Mouse (Mus musculus) forebrain, embryonic 14.5 days (tissue): ENCODE data around the gene Zbp1. TPM values are rescaled to one million over a fixed set of nuclear protein-coding genes. Genes with fewer than 3 reads are reported as not detected.

Experiments
- ATAC-seq: fragments of 200-750 bp; cut with Nextera tagmentation; 2 replicates; pipeline ENCODE4 v1.8.0; 2017; ENCODE audit warnings: mild to moderate bottlenecking, moderate library complexity
- DNase-seq: peaks from one replicate; pipeline ENCODE4 v3.0.0-alpha.2; 2015; ENCODE audit warnings: low spot score
- H3K27ac ChIP-seq: fragments of 300-500 bp; sonication (generic); 2 replicates; pipeline ENCODE4 v1.5.1; 2014; ENCODE audit warnings: low read depth, mild to moderate bottlenecking, control low read depth, low read length, moderate library complexity
- H3K27me3 ChIP-seq: fragments of 300-500 bp; sonication (generic); replicated peaks from 2 replicates; pipeline ENCODE4 v1.6.1; 2014; ENCODE audit warnings: low read length, control low read depth, mixed read lengths; ENCODE audit not compliant: control insufficient read depth, insufficient read depth
- H3K36me3 ChIP-seq: fragments of 300-500 bp; sonication (generic); 2 replicates; pipeline ENCODE4 v1.6.1; 2014; ENCODE audit warnings: low read length, control low read depth; ENCODE audit not compliant: control insufficient read depth, insufficient read depth
- H3K4me1 ChIP-seq: fragments of 300-500 bp; sonication (generic); 2 replicates; pipeline ENCODE4 v1.6.1; 2014; ENCODE audit warnings: antibody characterized with exemption, low read length, control low read depth; ENCODE audit not compliant: control insufficient read depth, insufficient read depth
- H3K4me2 ChIP-seq: fragments of 300-500 bp; sonication (generic); 2 replicates; pipeline ENCODE4 v1.6.1; 2014; ENCODE audit warnings: mild to moderate bottlenecking, control low read depth, low read length
- H3K4me3 ChIP-seq: fragments of 300-500 bp; sonication (generic); 2 replicates; pipeline ENCODE4 v1.5.1; 2014; ENCODE audit warnings: low read depth, low read length, control low read depth
- H3K9ac ChIP-seq: fragments of 300-500 bp; sonication (generic); 2 replicates; pipeline ENCODE4 v1.6.1; 2014; ENCODE audit warnings: mild to moderate bottlenecking, low read length, control low read depth, moderate library complexity
- H3K9me3 ChIP-seq: fragments of 300-500 bp; sonication (generic); replicated peaks from 2 replicates; pipeline ENCODE4 v1.6.1; 2016; ENCODE audit warnings: low read length, control low read depth, mixed read lengths; ENCODE audit not compliant: control insufficient read depth
- WGBS: fragments of 180-500 bp; shearing (Covaris S2); extraction: QIAGEN DNeasy Blood & Tissue Kit; methylation state at CpG from one replicate; pipeline ENCODE4 v1.1.7; 2014; 5-methylcytosine and 5-hydroxymethylcytosine counted together
- polyA plus RNA-seq: library from polyadenylated mRNA; unstranded; fragments of >200 nt; fragmentation: Nextera tagmentation; extraction: Ambion mirVana; gene quantifications from 2 replicates; pipeline ENCODE4 v1.2.1, GENCODE M21; 2014

Gene Zbp1
- polyA plus RNA-seq, 1 experiment from 2014 or later: not detected

DNA sequence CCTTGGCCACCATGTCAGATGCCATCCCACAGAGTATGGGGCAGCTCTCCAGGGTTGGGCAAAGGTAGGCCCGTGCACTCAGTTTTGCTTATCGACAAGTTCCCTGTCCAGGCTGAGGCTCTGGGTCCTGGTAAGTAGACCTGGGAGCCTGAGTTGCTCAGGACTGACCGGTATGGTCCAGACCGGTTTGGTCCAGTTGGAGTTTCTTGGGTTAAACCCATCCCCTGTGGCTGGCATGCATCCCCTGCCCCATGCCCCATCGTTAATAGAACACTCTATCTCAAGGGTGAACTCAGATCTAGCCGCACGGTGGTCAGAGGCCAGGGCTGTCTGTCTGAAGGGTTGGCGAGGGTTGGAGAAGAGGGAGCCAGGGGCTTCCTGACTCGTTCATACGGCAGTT is 53.8 kb downstream of the Zbp1 start:
- ATAC-seq (no peak), DNase-seq (no peak)
- Histone ChIP-seq H3K4me1 (no peaks in the 10 kb centered on the region), H3K27ac (no peak overlapping the region), H3K4me3 (no peak overlapping the region), H3K4me2 (no peak overlapping the region), H3K9ac (no peak overlapping the region), H3K9me3 (no peaks in the 10 kb centered on the region), H3K36me3 (no peaks in the 10 kb centered on the region), H3K27me3 (no peaks in the 10 kb centered on the region)
- 88% methylated on average over 10 of the region's 10 CpGs for WGBS

DNA sequence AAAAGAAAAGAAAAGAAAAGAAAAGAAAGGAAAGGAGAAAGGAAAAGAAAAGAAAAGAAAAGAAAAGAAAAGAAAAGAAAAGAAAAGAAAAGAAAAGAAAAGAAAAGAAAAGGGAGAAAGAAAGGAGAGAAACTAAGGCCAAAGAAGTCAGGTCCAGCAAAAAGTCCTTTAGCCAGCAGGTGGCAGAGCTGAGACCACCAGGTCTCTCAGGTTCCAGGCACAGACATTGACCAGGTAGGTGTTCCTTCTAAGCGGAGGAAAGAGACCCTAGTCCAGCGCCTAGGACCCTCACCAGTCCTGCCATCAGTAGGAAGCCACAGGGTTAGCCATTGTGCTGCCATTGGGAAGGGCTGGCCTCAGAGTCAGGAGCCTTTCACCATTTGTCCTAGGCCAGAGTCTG is 54.4 kb downstream of the Zbp1 start:
- H3K4me3 ChIP-seq: no peak overlapping the region
- WGBS: 55% methylated on average over 2 of the region's 2 CpGs
- no peak for DNase-seq
- no peak overlapping the region for H3K9ac ChIP-seq
- no peaks in the 10 kb centered on the region for H3K9me3 ChIP-seq
- H3K27me3 ChIP-seq: no peaks in the 10 kb centered on the region
- H3K27ac ChIP-seq: no peak overlapping the region
- H3K36me3 ChIP-seq: no peaks in the 10 kb centered on the region
- no peaks in the 10 kb centered on the region for H3K4me1 ChIP-seq
- H3K4me2 ChIP-seq: no peak overlapping the region
- ATAC-seq: no peak

DNA sequence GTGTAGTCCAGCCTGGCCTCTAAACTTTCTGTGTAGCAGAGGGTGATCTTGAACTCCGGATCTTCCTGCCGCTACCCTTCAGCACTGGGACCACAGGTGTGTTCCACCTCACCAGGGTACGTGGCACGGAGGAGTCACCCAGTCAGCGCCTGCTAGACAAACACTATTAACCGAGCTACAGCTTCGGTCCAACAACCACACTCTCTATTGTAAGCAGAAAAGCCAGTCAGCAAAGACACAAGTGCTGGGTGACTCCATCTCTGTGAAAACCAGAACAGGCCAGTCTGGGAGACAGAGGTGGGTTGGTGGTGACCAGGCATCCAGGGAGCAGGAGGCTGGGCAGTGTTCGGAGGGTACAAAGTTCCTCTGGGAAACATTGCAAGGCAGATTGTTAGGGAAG is 55.3 kb downstream of the Zbp1 start:
- no peak overlapping the region for H3K4me2 ChIP-seq
- H3K27ac ChIP-seq: no peak overlapping the region
- WGBS: 87% methylated on average over 8 of the region's 8 CpGs
- H3K36me3 ChIP-seq: no peaks in the 10 kb centered on the region
- no peaks in the 10 kb centered on the region for H3K9me3 ChIP-seq
- no peak overlapping the region for H3K4me3 ChIP-seq
- no peak overlapping the region for H3K9ac ChIP-seq
- ATAC-seq: no peak
- no peak for DNase-seq
- H3K27me3 ChIP-seq: no peaks in the 10 kb centered on the region
- no peaks in the 10 kb centered on the region for H3K4me1 ChIP-seq

DNA sequence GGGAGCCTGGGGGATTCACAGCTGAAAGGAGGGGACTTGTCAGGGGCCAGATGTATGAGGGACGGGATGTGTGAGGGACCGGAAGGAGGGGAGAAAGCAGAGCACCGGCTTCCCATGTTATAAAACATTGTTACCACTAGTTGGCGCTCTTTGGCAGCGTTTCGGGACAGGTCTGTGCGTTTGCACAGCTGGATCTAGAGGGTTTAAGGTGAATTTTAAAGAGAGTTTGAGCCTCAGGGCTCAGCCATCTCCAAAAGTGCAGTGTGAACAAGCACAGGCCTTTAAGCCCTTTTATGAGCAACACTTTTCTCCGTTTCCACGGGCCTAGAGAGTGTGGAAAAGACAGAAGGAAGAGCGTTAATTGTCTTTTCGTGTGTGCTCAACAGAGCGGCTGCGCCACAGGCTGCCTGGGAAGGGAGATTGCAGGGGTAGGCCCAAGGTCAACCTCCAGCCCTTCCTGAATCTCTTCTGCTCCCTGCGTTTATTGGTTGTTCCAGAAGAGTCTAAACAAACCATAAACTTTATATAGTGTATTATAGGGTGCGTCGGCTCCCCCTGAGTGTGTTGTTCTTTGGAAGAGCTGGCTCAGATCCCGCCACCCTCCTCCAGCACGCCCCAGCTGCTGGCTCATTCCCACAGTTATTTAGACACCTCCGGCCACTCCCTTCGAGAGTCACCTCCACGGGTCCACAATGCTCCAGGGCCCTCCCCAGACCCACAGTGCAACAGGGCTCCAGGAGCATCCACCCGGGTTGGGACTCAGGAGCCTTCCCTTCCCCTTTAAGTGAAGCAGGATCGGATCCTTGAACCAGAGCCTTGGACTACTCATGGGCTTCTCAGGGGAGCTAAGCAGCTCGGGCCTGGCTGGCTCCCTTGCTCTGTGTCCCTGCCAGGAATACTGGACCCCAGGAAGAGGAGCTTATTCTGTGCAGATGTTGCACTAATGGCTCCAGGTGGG is 59.1 kb downstream of the Zbp1 start:
- Histone ChIP-seq H3K36me3 (no peaks in the 10 kb centered on the region), H3K4me1 (no peaks in the 10 kb centered on the region), H3K4me2 (no peak overlapping the region), H3K9ac (no peak overlapping the region), H3K9me3 (no peaks in the 10 kb centered on the region), H3K4me3 (no peak overlapping the region), H3K27ac (no peak overlapping the region), H3K27me3 (no peaks in the 10 kb centered on the region)
- ATAC-seq (peak; percentile 68), DNase-seq (peak; percentile 74)
- 57% methylated on average over 24 of the region's 24 CpGs for WGBS

DNA sequence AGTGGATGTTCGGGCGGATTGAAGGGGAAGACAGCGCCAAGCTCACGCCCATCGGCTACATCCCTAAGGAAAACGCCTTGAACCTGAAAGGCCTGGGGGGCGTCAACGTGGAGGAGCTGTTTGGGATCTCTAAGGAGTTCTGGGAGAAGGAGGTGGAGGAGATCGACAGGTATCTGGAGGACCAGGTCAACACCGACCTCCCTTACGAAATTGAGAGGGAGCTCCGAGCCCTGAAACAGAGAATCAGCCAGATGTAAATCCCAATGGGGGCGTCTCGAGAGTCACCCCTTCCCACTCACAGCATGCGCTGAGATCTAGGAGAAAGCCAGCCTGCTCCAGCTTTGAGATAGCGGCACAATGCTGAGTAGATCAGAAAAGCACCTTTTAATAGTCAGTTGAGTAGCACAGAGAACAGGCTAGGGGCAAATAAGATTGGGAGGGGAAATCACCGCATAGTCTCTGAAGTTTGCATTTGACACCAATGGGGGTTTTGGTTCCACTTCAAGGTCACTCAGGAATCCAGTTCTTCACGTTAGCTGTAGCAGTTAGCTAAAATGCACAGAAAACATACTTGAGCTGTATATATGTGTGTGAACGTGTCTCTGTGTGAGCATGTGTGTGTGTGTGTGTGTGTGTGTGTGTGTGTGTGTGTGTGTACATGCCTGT is 60.2 kb downstream of the Zbp1 start:
- H3K27ac ChIP-seq: no peak overlapping the region
- DNase-seq: no peak
- 90% methylated on average over 19 of the region's 19 CpGs for WGBS

DNA sequence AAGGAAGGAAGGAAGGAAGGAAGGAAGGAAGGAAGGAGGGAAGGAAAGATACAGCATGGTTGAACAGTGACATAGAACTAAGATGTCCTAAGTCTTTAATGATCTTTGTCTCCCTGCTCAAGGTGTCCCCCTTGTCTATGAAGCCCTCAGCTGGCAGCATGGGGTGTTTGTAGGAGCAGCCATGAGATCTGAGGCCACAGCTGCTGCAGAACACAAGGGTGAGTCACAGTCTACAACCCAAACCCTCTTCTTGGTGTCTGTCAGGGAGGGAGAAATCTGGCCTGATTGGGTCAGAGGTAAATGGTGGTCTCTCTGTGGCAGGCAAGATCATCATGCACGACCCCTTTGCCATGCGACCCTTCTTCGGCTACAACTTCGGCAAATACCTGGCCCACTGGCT is 60.9 kb downstream of the Zbp1 start:
- Histone ChIP-seq H3K27me3 (no peaks in the 10 kb centered on the region), H3K4me2 (no peak overlapping the region), H3K9me3 (no peaks in the 10 kb centered on the region), H3K4me1 (no peaks in the 10 kb centered on the region), H3K4me3 (no peak overlapping the region), H3K9ac (no peak overlapping the region), H3K36me3 (no peaks in the 10 kb centered on the region), H3K27ac (no peak overlapping the region)
- no peak for ATAC-seq
- 94% methylated on average over 4 of the region's 4 CpGs for WGBS
- DNase-seq: no peak

More for the DNA sequence above, 60.2 kb downstream of the Zbp1 start:
- H3K36me3 ChIP-seq: no peaks in the 10 kb centered on the region
- H3K9ac ChIP-seq: no peak overlapping the region
- H3K4me1 ChIP-seq: no peaks in the 10 kb centered on the region
- H3K4me2 ChIP-seq: no peak overlapping the region
- no peak overlapping the region for H3K4me3 ChIP-seq
- no peaks in the 10 kb centered on the region for H3K9me3 ChIP-seq
- H3K27me3 ChIP-seq: no peaks in the 10 kb centered on the region
- ATAC-seq: no peak

DNA sequence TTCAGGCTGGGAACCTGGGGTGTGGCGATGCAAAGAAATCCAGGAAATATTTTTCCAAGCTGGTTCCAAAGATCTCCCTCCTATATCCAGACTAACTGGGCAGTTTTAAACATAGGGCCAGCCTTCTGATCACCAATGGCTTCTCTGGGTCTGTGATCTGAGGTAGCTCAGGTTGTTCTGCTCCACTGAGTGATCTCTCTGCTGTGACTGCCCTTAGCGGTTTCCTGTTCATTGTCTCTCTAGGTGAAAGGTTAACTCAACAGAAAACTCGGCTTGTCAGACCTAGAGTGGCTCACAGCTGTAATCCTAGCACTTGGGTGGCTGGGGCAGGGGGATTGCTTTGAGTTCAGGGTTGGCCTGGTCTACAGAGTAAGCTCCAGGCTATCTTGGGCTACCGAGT is 61.3 kb downstream of the Zbp1 start:
- ATAC-seq (no peak), DNase-seq (no peak)
- no peaks in the 10 kb centered on the region for H3K27me3 ChIP-seq
- H3K4me3 ChIP-seq: no peak overlapping the region
- H3K9me3 ChIP-seq: no peaks in the 10 kb centered on the region
- no peak overlapping the region for H3K9ac ChIP-seq
- no peaks in the 10 kb centered on the region for H3K4me1 ChIP-seq
- H3K36me3 ChIP-seq: no peaks in the 10 kb centered on the region
- no peak overlapping the region for H3K27ac ChIP-seq
- WGBS: 65% methylated on average over 4 of the region's 4 CpGs
- no peak overlapping the region for H3K4me2 ChIP-seq

DNA sequence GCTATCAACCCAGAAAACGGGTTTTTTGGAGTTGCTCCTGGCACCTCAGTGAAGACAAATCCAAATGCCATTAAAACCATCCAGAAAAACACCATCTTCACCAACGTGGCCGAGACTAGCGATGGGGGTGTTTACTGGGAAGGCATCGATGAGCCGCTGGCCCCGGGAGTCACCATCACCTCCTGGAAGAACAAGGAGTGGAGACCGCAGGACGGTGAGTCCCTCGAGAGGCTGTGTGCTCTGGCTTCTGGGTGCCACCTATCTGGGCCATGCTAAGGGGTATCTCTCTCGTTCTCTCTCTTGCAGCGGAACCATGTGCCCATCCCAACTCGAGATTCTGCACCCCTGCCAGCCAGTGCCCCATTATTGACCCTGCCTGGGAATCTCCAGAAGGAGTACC is 61.8 kb downstream of the Zbp1 start:
- Histone ChIP-seq H3K9me3 (no peaks in the 10 kb centered on the region), H3K36me3 (no peaks in the 10 kb centered on the region), H3K4me1 (no peaks in the 10 kb centered on the region), H3K27ac (no peak overlapping the region), H3K27me3 (no peaks in the 10 kb centered on the region), H3K4me2 (no peak overlapping the region), H3K4me3 (no peak overlapping the region), H3K9ac (no peak overlapping the region)
- no peak for DNase-seq
- WGBS: 88% methylated on average over 13 of the region's 13 CpGs
- no peak for ATAC-seq
